Mouse (Mus musculus) neural tube, embryonic 10.5 days (tissue): ENCODE measurements around the gene Park7.
"Not testable (repeated sequence)": the region's sequence is repeated elsewhere in the genome, so short reads cannot be mapped to it uniquely, and the experiment has no call there.

ENCODE experiments used
- DNase-seq: peaks from one replicate; pipeline ENCODE4 v3.0.0-alpha.2; 2017; ENCODE audit warnings: low spot score; ENCODE audit errors: extremely low spot score

Gene Park7

DNA sequence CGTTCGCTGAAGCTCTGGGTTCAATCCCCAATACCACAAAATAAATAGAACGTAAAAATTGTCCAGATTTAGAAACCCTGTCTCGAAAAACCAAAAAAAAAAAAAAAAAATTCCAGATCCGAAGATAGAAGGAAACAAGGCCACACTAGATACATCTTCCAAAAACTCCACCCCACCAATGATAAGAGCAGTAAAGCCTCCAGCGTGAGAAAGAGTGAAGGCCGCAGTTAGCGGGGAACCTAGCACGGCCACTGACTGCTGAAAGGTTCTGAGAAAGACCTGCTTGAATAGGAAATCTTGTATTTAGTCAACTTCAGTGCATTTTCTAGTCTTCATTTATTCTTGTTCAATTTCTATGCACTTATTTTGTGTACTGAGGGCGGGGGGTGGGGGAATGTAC lies 38.8 kb downstream of the Park7 start:
- no peak for DNase-seq

DNA sequence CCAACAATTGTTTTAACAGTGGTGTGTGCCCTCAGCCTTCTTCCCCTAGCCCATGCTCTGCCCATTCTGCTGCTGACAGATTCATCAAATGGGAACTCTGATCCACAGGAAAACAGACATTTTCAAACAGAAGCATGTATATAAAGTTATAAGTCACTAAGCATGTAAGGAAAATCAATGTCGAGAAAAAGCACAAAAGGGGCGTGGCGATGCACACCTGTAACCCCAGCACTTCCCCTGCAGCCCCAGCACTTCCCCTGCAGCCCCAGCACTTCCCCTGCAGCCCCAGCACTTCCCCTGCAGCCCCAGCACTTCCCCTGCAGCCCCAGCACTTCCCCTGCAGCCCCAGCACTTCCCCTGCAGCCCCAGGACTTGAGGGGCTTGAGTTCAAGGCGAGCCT lies 39.8 kb downstream of the Park7 start:
- DNase-seq: not testable (repeated sequence)

GRCm38 (mm10) chr4:150872681-150873080 lies 41.6 kb downstream of the Park7 start:
- no peak for DNase-seq

DNA sequence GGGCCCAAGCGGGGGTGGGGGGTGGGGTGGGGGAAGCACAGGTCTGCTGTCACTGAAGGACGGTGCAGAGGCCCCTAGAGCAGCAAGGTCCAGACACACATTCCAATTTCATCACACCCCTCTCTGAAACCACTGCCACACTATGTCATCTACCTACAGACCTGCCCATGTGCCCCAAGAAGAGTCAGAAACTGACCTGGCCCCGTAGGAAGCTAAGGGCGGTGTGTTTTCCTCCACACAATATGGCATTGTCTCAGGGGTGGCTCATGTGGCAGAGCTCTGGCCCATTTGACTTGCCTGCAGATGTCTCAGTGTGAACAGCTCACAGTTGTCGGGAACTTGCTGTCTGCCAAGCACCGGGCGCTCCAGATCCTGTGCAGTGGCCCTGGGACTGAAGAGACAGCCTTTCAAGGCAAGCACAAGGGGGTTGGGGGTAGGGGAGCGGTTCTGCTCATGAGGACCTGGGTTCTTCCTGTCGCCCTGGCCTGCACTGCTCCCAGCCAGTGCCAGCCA lies 42.0 kb downstream of the Park7 start:
- DNase-seq: no peak

GRCm38 (mm10) chr4:150871392-150872138 lies 42.7 kb downstream of the Park7 start:
- DNase-seq: peak; percentile 29

DNA sequence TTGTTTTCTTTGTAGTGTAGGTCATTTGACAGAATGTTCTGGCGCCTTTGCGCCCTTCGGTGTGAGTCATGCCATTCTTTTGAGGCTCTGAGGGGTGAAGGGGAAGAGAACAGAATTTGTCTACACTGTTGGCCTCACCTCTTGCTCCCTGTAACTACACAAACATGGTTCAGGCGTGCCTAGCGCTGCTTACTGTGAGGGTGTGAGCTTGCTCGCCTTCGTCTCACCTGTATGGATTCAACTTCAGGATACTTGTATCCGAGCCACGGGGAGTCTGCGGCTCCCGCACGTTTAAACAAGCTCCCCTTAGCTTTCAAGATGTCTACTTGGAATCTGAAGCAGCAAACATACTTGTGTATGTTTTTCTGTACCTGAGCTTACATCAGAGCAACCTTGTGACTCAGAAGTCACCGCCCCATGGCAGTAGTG lies 43.3 kb downstream of the Park7 start:
- no peak for DNase-seq

DNA sequence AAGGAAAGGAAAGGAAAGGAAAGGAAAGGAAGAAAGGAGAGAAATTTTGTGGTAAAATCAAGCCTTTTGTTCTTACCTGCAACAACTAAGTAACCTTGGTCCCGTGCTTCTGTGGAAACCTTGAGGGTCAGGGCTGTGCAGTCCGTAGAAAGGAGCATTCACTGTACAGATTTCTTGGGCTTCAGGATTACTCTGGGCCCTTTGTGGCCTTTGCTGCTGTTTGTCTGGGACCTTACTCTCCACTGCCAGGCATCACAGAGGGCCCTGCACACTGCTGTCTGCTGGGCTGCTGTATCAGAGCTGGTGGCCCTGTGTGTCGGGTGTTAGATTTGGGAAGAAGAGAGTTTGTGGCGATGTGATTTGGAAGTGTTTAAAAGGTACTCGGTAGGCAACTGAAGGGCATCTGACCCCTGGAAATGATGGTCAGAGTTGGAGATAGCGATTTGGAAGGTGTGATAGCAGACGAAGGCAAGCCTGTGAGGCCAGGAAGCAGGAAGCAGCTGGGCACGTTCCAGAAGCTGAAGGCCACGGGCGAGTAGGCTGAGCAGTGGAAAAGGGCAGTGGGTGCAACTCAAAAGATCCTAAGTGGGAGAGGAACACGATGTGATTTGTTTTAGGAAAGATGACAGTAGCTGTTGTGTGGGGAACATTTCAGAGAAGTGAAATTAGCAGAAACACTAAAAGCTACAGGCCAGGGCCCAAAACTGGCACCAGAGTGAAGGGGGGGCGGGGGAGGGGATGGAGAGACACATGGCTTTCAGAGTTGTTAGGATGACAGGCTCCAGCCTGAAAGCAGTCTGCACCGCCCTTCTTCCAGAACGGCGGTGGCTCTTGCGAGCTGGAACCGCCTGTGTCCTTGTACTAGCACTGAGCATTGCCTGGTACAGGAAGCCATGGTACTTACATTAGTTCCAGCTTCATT lies 44.7 kb downstream of the Park7 start:
- no peak for DNase-seq

GRCm38 (mm10) chr4:150868859-150869258 lies 45.4 kb downstream of the Park7 start:
- DNase-seq: no peak

DNA sequence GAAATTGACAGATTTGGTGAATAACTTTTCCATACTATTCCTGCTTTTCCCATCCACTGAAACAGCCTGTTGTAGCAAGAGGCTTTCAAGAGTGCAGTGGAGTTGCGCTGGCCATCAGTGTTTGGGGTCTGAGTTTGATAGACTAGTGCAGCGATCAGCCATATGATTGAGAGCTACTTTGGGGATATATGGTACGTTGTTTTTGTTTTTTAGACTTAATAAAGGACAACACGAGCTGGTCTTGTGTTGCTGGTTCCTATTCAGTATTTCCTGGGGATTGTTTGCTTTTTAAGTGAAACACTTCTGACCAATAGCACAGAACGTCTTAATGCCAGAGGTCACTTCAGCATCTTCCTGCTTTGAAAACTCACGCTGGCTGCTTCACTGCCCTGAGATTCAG lies 46.1 kb downstream of the Park7 start:
- DNase-seq: no peak

GRCm38 (mm10) chr4:150866494-150866893 lies 47.7 kb downstream of the Park7 start:
- DNase-seq: no peak

GRCm38 (mm10) chr4:150866069-150866468 lies 48.2 kb downstream of the Park7 start:
- no peak for DNase-seq

DNA sequence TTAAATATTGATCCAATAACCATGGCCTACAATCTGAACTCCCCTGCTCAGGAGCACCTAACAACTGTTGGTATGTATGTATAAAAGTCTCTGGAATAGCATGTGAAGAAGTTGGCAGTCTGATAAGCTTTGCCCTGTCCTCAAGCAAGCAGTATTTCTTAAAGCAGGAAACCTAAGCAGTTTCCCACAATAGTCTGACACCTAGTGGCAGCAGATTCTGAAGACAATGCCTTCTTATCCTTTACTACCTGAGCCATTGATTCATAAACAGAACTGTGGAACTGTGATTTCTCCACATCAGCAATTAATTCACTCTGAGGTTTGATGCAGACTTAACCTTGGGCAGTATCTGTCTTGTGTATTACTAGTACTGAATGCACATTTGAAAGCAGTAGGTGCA lies 48.9 kb downstream of the Park7 start:
- no peak for DNase-seq

- DNase-seq: no peak
Measured at GRCm38 (mm10) chr4:150862626-150863375, 51.4 kb downstream of the Park7 start.

DNA sequence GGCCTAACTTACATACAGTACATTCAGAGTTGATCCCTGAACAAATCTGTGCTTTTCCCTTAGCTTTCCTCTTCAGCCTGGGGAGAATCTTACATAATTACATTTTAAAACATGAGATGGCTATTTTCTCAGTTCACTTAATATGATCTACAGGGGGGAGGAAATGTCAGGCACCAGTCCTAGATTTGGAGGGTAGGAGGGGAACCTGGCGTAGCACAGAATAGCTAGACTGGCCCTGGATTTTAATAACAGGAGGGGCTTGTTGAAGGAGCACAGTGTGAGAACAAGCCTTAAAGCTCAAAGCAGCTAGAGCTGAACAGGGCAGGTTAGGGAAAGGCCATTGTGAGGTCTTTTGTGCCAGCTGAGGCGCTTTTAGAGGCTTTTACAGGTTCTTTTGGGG lies 53.1 kb downstream of the Park7 start:
- DNase-seq: no peak

DNA sequence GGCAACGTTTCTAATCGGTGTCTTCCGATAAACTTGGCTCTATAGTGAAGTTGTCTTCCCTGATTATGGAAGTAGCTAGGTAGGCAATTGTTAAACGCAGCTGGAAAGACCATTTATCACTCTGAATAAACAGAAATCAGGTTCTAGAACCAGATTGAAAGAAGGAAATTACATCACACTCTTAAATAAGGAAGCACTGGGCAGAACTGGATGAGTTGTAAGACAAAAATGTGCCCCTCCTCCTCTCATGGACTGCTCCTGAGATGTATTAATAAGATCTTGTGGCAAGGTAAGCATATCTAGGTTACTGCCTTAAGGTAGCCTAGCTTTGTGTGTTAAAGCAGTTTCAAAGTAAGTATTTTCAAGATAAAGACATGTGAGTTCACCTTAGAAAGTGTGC lies 53.7 kb downstream of the Park7 start:
- DNase-seq: no peak

- DNase-seq: no peak
Measured at GRCm38 (mm10) chr4:150855346-150855745, 58.9 kb downstream of the Park7 start.

GRCm38 (mm10) chr4:150854839-150855246 lies 59.4 kb downstream of the Park7 start:
- peak; percentile 99 for DNase-seq

DNA sequence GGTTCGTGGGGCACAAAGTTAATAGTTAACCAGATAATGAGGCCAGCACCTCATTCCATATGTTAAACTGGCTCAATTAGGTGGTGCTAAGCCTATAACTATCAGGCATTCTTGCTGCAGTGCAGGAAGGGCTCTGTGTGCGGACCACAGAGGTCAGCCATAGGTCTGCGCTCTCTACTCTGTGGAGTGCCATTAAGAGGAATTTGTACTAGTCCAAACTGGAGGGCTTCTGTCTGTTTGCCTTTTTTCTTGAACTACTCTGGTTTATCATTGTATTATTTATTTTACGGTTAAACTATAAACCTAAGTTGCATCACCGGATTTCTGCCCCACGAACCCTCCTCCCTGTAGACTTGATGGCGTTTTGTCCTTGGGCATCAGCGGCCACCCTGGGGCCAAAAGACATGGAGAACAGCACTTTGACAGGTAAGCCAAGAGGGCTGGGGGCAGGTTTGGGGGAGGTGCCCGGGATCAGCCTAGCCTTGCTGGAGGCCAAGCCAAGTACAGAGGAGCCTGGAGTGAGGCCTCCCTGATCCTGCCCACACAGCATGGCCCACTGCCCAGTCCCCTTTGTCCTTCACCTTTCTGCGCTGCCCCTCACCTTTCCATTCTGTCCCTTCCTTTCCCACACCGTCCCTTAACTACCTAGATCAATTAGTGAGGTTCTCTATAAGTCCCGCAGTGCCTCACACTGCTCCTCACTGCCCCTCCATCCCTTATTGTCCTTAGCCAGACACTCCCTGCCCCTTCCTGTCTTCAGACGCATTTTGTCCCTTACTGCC lies 60.4 kb downstream of the Park7 start, which contains the start of gene Errfi1:
Gene Errfi1 (plus strand): TSS at position 240 of the 782 bp plus-strand sequence.
- DNase-seq: peak; percentile 25

DNA sequence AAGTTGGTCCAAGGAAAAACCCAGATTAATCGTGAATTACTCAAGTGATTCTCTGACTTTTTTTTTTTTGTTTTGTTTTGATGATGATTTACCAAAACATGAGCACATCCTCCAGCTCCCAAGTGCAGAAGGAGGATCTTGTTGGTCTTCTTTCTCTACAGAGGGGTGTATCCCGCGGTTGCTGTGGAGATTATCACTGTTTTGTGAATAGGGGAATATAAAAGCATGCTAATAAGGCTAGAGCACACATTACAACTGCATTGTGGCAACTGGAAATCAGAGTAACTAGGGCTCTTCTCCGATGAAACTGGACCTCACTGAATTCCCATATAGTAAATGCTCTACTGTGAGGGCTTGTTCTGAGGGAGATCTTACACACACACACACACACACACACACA lies 61.8 kb downstream of the Park7 start:
- no peak for DNase-seq

DNA sequence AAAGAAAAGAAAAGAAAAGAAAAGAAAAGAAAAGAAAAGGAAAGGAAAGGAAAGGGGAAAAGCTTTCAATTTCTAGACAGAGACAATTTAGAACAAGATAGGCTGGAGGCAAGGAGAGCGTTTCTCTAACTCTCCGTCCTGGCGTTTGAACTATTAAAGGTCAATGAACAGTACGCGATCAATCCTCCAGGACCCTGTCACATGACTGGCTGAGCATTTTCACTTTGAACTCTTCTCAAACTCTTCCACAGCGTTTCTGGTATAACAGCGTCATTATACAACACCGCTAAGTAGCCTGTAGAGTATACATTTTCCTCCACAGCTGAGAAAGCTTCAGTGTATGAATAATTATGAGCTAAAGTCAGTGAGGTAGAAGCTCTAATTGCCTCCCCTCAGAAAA lies 62.2 kb downstream of the Park7 start:
- no peak for DNase-seq

DNA sequence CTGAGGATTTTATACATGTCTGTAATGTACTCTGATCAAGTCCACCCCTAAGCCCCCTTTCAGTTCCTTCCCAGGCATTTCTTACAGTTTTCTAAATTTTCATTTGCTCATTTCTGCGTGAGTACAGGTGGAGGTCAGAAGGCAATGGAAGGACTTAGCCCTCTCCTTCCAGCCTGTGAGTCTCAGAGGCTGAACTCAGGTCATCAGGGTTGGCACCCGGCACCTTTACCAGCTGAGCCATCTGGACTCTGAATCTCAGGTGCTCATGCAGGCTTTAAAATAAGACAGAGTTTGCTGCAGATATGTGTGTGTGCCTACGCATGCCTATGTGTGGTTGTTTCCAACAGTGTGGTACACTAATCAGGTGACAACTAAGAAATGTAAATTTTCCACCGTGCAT lies 63.3 kb downstream of the Park7 start:
- DNase-seq: no peak
